Mouse (Mus musculus) c-Kit-positive CD71-positive TER-119-negative erythroid progenitor cells, embryonic 14.5 days (primary cell): ENCODE data around the gene Csrp2.

Source experiments
- DNase-seq: peaks from one replicate; pipeline ENCODE4 v3.0.0-alpha.2; 2013; ENCODE audit warnings: low read depth

Csrp2 gene

GRCm38 (mm10) chr10:110931913-110932560 is 12.4 kb downstream of the Csrp2 start:
- DNase-seq: peak; percentile 34

- DNase-seq: no peak
Measured at GRCm38 (mm10) chr10:110933584-110933983, 14.0 kb downstream of the Csrp2 start.

GRCm38 (mm10) chr10:110935081-110935480 is 15.5 kb downstream of the Csrp2 start:
- DNase-seq: no peak

- no peak for DNase-seq
Measured at GRCm38 (mm10) chr10:110935669-110936068, 16.1 kb downstream of the Csrp2 start.

- no peak for DNase-seq
Measured at GRCm38 (mm10) chr10:110938361-110938760, 18.8 kb downstream of the Csrp2 start.

GRCm38 (mm10) chr10:110938841-110939549 is 19.4 kb downstream of the Csrp2 start:
- no peak for DNase-seq

GRCm38 (mm10) chr10:110939717-110940116 is 20.1 kb downstream of the Csrp2 start:
- no peak for DNase-seq

GRCm38 (mm10) chr10:110940740-110941398 is 21.3 kb downstream of the Csrp2 start:
- no peak for DNase-seq

- DNase-seq: no peak
Measured at GRCm38 (mm10) chr10:110941968-110942367, 22.4 kb downstream of the Csrp2 start.

GRCm38 (mm10) chr10:110942806-110943205 is 23.2 kb downstream of the Csrp2 start:
- DNase-seq: no peak

GRCm38 (mm10) chr10:110944175-110944574 is 24.6 kb downstream of the Csrp2 start:
- no peak for DNase-seq

GRCm38 (mm10) chr10:110945966-110946365 is 26.4 kb downstream of the Csrp2 start:
- no peak for DNase-seq

- DNase-seq: no peak
Measured at GRCm38 (mm10) chr10:110947574-110947973, 28.0 kb downstream of the Csrp2 start.

- DNase-seq: no peak
Measured at GRCm38 (mm10) chr10:110951112-110951511, 31.5 kb downstream of the Csrp2 start.

- DNase-seq: no peak
Measured at GRCm38 (mm10) chr10:110951748-110952147, 32.2 kb downstream of the Csrp2 start.

- no peak for DNase-seq
Measured at GRCm38 (mm10) chr10:110952271-110952670, 32.7 kb downstream of the Csrp2 start.

GRCm38 (mm10) chr10:110952937-110953451 is 33.4 kb downstream of the Csrp2 start:
- DNase-seq: no peak

GRCm38 (mm10) chr10:110958879-110959278 is 39.3 kb downstream of the Csrp2 start:
- DNase-seq: no peak

GRCm38 (mm10) chr10:110959781-110960180 is 40.2 kb downstream of the Csrp2 start:
- no peak for DNase-seq

- no peak for DNase-seq
Measured at GRCm38 (mm10) chr10:110960841-110961240, 41.3 kb downstream of the Csrp2 start.

GRCm38 (mm10) chr10:110962172-110962571 is 42.6 kb downstream of the Csrp2 start:
- DNase-seq: no peak

GRCm38 (mm10) chr10:110971044-110971443 is 51.5 kb downstream of the Csrp2 start:
- no peak for DNase-seq

GRCm38 (mm10) chr10:110971483-110971882 is 51.9 kb downstream of the Csrp2 start:
- no peak for DNase-seq
